Mouse (Mus musculus): ENCODE results near the gene Mrpl14.

The Mrpl14 gene

DNA sequence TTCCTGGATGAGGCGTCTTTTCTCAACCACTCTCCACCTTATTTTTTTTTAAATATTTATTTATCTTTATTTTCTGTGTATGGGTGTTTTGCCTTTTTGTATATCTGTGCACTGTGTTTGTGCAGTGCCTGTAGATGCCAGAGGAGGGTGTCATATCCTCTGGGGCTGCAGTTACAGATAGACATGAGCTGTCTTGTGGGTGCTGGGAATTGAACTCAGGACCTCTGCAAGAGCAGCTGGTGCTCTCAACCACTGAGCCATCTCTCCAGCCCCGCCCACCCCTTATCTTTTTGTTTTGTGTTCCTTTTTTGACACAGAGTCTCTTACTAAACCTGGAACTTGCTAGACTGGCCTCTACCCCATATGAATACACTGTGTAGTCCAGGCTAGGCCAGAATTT, 41.4 kb downstream of the Mrpl14 start:
- DNase-seq (ENCODE audit: low spot score): no peak

GRCm38 (mm10) chr17:45727983-45728723, 42.0 kb downstream of the Mrpl14 start:
- no peak for DNase-seq (ENCODE audit: low spot score)

- no peak for DNase-seq (ENCODE audit: low spot score)
These were observed 43.3 kb downstream of the Mrpl14 start for GRCm38 (mm10) chr17:45729387-45729786.

DNA sequence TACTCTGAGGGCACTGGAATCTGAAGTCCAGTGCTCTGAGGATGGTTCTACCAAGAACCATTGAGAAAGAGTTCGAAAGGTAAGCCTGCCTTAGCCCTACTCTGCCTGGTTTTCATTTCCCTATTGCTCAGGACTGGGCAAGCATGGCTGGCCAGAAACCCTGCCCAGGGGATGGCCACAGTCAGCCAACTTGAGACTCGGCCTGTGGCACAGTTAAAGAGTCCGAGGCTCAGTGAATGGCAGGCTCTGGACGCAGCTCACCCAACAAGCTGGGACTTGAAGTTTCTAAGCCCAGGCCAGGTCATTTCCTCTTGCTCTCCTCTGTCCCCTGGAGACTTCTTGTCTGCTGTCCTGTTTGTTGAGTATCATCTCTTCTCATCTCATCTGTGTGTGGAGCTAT, 44.6 kb downstream of the Mrpl14 start:
- DNase-seq (ENCODE audit: low spot score): no peak

DNA sequence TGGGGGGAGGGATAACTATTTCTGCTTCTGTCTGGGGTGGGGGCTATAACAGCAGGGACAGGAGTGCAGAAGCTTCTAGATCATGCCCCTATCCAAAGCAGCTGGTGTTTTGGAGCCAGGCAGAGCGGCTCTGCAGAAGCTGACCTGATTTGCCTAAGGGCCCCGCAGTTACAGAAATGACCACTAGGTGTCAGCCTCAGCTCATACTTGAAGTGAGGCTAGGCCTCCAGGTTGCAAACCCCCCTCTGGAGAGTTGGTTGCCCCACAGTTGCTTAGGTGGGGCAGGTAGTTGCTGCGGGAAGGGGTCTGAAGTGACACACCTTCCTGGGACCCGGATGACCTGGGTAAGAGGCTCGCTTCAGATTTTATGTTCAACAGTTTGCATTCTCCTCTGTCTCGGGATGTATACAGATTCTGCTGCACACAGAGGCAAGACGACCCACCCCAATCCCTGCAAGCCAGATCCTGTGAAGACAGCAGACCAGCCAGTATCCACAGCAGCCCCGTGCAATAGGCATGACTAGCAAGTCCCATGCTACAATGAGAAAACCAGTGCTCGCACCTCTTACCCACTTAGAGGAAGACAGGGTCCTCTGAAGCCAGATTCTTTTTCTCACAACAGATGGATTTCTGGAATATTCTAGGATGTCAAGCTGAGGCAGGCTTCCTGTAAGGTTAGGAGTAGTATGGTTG, 45.2 kb downstream of the Mrpl14 start:
- DNase-seq (ENCODE audit: low spot score): peak; percentile 97

- DNase-seq (ENCODE audit: low spot score): no peak
These were observed 47.1 kb downstream of the Mrpl14 start for GRCm38 (mm10) chr17:45733038-45733734.

DNA sequence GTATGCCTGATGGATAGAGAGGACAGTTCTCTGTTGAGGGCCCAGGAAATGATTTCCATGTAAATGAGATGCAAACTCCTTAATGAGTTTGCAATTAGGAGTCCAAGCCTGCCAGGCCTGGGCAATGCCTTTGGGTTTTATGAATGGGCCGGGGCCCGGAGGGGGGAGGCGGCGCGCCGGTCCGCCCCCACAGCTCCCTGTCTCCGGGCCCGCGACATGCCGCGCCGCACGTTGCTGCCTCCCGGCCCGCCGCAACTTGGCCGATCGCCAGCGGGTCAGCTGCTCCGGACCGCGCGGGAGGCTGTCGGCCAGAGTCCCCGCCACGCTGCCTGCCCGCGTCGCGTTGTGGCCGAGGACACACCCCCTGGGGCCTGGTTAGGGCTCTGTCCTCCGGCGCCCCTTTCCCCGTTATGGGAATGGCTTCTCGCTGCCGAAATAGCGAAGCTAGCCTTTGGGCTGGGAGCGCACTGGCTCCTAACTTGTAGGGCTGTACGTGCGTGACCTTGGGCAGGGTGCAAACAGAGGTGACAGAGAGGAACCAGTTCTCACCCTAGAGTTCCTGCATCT, 47.7 kb downstream of the Mrpl14 start, which contains the start of gene 1600014C23Rik:
1600014C23Rik (minus strand) TSS at position 110 of the 567 bp plus-strand sequence.
- peak; percentile 65 for DNase-seq (ENCODE audit: low spot score)

- DNase-seq (ENCODE audit: low spot score): peak; percentile 67
These were observed 48.2 kb downstream of the Mrpl14 start for GRCm38 (mm10) chr17:45734333-45734732.

DNA sequence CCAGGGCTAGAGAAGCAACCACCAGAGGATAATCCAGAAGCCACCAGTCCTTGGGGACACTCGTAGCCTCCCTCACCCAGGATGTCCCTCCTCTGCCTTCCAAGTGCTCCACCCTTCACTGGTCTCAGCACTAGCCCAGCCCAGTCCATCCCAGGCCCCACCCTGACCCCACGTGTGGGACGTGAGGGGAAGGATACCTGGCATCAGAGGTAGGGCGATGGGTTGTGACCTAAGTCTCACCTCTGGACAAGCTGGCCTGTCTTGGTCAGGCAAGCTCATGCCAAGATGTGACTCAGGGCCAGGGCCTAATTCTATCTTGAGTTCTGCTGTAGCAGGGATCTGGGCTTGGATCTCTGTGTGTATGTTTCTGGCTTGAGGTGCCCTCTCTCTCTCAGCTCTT, 48.8 kb downstream of the Mrpl14 start:
- DNase-seq (ENCODE audit: low spot score): no peak

GRCm38 (mm10) chr17:45735382-45736310, 49.5 kb downstream of the Mrpl14 start:
- DNase-seq (ENCODE audit: low spot score): peak; percentile 89

DNA sequence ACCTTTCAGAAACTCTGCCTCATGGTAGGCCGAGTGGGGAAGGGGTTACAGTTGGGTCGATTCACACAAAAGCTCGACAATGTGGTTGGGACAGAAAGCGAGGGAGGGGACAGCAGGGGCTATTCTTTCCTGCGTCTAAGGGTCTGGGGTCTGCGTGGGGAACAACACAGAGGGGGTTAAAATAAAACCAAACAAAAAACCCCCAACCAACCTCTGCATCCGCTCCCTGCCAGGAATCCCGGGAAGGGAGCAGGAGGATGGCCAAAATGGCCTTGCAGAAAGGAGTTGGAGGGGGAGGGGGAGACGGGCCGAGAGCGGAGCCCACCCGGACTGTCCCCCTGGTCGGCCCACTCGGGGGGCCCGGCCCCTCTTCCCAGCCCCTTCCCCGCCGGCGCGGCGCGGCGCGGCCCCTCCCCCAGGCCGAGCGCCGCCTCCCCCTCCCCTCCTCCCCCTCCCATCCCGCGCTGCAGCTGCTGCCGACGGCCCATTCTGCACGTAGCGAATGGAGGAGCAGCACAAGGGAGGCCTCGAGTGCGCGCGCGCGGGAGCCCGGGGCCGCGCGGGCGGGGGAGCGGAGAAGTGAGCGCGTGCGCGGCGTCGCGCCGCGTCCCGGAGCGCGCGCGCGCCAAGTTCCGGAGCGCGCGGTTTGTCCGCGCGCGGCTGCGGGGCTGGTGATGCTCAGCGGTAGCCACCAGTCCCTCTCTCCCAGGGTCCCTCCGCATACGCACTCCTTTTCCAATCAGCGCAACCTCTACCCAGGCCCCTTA, 50.4 kb downstream of the Mrpl14 start:
- DNase-seq (ENCODE audit: low spot score): peak; percentile 92

DNA sequence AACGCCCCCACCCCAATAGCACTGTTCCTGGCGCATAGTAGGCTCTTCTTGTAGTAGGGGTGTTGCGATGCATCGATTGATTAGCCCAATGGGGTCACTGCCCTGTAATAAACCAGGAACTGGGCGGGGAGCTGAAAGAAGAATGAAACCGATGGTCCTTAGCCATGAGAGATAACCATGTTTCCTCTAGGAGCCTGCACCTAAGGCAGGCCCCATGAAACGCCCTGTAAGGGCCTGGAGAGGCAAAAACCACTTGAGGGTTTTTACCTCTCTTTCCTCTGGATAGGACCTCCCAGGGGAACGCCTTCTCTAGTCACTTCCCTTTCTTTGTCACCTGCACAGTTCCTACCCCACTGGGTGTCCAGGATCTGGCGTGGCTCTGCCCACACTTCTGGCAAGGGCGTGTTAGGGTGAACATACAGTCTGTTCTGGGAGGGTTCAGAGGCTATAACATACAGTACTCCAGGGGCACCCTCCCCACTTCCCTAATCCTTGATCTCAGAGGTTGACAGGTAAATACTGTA, 51.0 kb downstream of the Mrpl14 start:
- no peak for DNase-seq (ENCODE audit: low spot score)

DNA sequence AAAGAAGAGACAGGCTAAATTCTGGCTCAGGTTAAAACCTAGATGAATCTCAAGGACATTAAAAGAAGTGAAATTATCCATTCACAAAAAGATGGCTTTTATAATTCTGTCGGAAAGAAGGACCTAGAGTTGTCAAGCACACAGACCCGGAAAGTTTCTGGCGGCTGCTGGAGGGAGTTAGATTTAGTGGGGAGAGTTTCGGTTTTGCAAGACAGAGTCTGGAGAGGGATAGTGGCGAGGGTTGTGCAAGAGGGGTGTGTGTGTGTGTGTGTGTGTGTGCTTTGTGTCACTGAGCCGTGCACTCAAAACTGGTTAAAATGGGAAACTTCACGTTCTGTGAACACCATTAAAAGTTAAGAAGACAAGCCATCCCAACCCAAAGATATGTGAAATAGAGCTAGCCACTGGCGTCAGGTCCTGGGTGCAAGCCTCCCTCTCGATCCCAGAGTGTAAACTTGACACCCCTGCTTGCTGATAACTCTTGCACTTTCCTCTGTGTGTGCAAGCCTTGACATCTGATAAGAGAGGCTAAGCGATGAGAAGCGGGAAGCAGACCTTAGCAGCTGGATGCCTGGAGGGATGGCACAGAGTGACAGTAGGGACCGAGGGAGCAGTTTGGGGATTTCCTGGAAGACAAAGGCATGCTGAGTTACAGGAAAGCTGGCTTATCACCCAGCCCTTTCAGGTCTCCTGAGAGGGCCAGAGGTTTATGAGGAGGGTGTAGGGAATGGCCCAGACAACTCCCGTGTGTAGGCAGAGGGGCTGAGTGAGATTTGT, 56.4 kb downstream of the Mrpl14 start:
- DNase-seq (ENCODE audit: low spot score): no peak

- no peak for DNase-seq (ENCODE audit: low spot score)
These were observed 59.5 kb downstream of the Mrpl14 start for GRCm38 (mm10) chr17:45745629-45746028.

DNA sequence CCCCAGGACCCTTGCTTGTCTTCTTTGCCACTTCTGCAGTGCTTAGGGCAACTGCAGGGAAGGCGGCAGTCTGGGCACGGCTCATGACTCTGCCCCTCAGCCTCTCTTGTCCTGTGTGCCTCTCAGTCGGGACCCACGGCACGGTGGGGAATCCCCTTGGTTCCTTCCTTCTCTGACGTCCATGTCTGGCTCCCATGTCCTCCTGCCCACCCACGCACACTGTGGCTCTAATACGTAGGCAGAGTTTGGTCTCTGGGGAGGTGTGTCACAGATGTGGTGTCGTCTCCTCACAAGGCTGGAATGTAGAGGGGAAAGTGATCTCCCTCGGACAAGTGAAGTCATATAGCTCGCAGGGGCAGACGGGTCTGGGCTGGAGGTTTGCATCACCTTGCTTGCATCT, 60.6 kb downstream of the Mrpl14 start:
- DNase-seq (ENCODE audit: low spot score): no peak

GRCm38 (mm10) chr17:45747293-45747692, 61.2 kb downstream of the Mrpl14 start:
- DNase-seq (ENCODE audit: low spot score): no peak

Data from retina, embryonic 14.5 days (tissue).